Mouse (Mus musculus) limb, embryonic 14.5 days (tissue): ENCODE data around the gene 2410137M14Rik. TPM values are rescaled to one million over a fixed set of nuclear protein-coding genes. Genes with fewer than 3 reads are reported as not detected.

Experiments used
- ATAC-seq: fragments of 200-750 bp; cut with Nextera tagmentation; 2 replicates; pipeline ENCODE4 v1.8.0; 2017; ENCODE audit warnings: low read depth, moderate number of reproducible peaks, moderate TSS enrichment; ENCODE audit not compliant: low FRiP score
- DNase-seq: peaks from one replicate; pipeline ENCODE4 v3.0.0-alpha.2; 2015; ENCODE audit warnings: low spot score
- H3K27ac ChIP-seq: fragments of 300-500 bp; sonication (generic); replicated peaks from 2 replicates; pipeline ENCODE4 v1.5.1; 2014; ENCODE audit warnings: low read depth, mild to moderate bottlenecking, low read length, moderate library complexity, mixed read lengths
- H3K27me3 ChIP-seq: fragments of 300-500 bp; sonication (generic); 2 replicates; pipeline ENCODE4 v1.6.1; 2014; ENCODE audit warnings: low read length, mixed read lengths; ENCODE audit not compliant: control insufficient read depth, insufficient read depth
- H3K36me3 ChIP-seq: fragments of 300-500 bp; sonication (generic); 2 replicates; pipeline ENCODE4 v1.6.1; 2014; ENCODE audit warnings: mild to moderate bottlenecking, low read length, moderate library complexity, mixed read lengths; ENCODE audit not compliant: control insufficient read depth, insufficient read depth
- H3K4me1 ChIP-seq: fragments of 300-500 bp; sonication (generic); 2 replicates; pipeline ENCODE4 v1.6.1; 2014; ENCODE audit warnings: antibody characterized with exemption, low read length, mixed read lengths; ENCODE audit not compliant: control insufficient read depth, insufficient read depth
- H3K4me2 ChIP-seq: fragments of 300-500 bp; sonication (generic); replicated peaks from 2 replicates; pipeline ENCODE4 v1.6.1; 2014; ENCODE audit warnings: low read depth, mild to moderate bottlenecking, low read length, moderate library complexity; ENCODE audit not compliant: severe bottlenecking
- H3K4me3 ChIP-seq: fragments of 300-500 bp; sonication (generic); replicated peaks from 2 replicates; pipeline ENCODE4 v1.5.1; 2014; ENCODE audit warnings: low read length
- H3K9ac ChIP-seq: fragments of 300-500 bp; sonication (generic); 2 replicates; pipeline ENCODE4 v1.6.1; 2014; ENCODE audit warnings: mild to moderate bottlenecking, low read depth, low read length, moderate library complexity; ENCODE audit not compliant: severe bottlenecking
- H3K9me3 ChIP-seq: fragments of 300-500 bp; sonication (generic); 2 replicates; pipeline ENCODE4 v1.6.1; 2016; ENCODE audit warnings: low read length; ENCODE audit not compliant: control insufficient read depth
- POLR2A ChIP-seq: fragments of 200-500 bp; IDR thresholded peaks from 2 replicates; pipeline ENCODE4 v1.8.0; 2012; ENCODE audit warnings: inconsistent platforms, mild to moderate bottlenecking, moderate library complexity, borderline replicate concordance; ENCODE audit not compliant: insufficient read depth, insufficient read length; ENCODE audit errors: extremely low read depth
- WGBS: fragments of 180-500 bp; shearing (Covaris S2); extraction: QIAGEN DNeasy Blood & Tissue Kit; methylation state at CpG from one replicate; pipeline ENCODE4 v1.1.7; 2014; 5-methylcytosine and 5-hydroxymethylcytosine counted together
- polyA plus RNA-seq, 2 experiments: library from polyadenylated mRNA; depleted of rRNA in 1 of 2; stranded (reverse) in 1 of 2; unstranded in 1 of 2; fragments of >200 nt; fragmentation: Nextera tagmentation in 1 of 2; extraction: Ambion mirVana in 1 of 2; gene quantifications; 2 replicates each; pipeline versions ENCODE4 v1.2.1 to v1.2.3; 2012 to 2014

Gene 2410137M14Rik
- polyA plus RNA-seq, 2 experiments = 0.53 TPM; not detected in 1

DNA sequence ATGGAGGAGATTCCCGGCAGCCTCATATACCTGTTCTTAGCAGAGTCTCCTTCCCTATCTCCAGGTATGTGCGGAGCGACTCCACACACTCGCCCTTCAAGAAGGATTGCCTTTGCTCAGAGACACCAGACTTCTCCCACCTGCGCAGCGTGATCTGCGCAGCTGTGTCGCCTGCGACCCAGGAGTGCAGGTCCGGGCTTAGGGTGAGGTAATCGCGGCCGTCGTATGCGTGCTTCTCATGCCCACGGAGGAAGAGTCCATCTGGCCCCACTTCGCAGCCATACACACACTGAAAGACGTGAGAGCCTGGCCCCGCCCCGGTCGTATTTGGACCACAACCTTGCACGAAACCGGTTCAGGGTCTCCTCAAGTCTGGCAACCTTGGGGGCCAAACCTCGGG, 7.4 kb upstream of the 2410137M14Rik start:
- Histone ChIP-seq H3K9me3 (no peaks in the 10 kb centered on the region), H3K27me3 (peaks cover 22% of the 10 kb centered on the region), H3K4me3 (peak overlapping the region; percentile 10; the same call in 1 of the 2 replicates), H3K36me3 (no peaks in the 10 kb centered on the region), H3K4me1 (no peaks in the 10 kb centered on the region), H3K27ac (no peak overlapping the region), H3K9ac (no peak overlapping the region), H3K4me2 (0 out of 2 replicates have a peak overlapping the region, but pooled peaks have one; percentile 18)
- no peak for TF ChIP-seq POLR2A
- no peak for ATAC-seq
- no peak for DNase-seq
- 5% methylated on average over 24 of the region's 24 CpGs for WGBS

DNA sequence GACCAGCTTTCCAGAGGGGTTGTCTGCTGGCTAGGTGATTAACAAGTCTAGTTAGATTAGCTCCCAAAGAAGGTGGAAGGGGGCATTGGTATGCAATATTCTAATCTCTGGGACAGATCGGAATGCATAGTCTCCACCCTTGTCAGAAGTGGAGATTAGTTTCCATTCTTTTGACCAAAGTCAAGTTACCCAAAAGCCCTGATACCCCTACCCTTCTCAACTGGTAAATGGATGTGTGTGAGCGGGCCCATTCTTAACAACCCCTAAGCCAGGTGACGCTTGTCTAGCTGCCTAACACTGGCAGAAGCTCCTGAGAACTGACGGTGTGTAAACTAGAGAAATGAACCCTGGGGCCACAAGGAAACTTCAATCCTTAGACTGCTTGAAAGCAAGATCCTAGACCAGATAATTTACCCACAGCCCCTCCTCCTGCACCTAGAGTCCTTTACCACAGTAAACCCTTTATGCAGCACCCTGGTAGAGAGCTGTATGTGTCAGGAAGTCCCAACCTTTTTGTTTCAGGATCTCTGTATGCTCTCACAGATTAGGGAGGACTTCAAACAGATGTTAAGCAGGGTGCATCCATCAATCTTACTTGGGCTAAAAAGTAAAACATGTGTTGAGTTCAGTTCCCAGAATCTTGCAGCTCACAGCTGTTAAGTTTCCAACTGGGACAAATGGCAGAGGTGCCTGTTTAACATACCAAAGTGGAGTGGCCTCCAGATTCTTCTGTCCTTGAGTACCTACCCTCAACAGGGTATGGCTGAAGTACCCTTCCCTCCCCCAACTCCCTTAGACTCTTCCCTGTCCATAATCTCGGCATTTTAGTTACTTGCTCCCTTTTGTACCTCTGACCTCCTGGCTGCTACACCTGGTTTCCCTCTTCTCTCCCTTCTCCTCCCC, 1.5 kb upstream of the 2410137M14Rik start:
- no peak overlapping the region for H3K4me2 ChIP-seq
- H3K36me3 ChIP-seq = no peaks in the 10 kb centered on the region
- DNase-seq (peak; percentile 10), ATAC-seq (no peak)
- no peak overlapping the region for H3K27ac ChIP-seq
- no peaks in the 10 kb centered on the region; the same call in 1 of the 2 replicates for H3K4me1 ChIP-seq
- H3K9ac ChIP-seq = no peak overlapping the region
- 29% methylated on average over 5 of the region's 5 CpGs for WGBS
- peaks cover 2% of the 10 kb centered on the region; the same call in 1 of the 2 replicates for H3K27me3 ChIP-seq
- no peaks in the 10 kb centered on the region for H3K9me3 ChIP-seq
- no peak for TF ChIP-seq POLR2A
- no peak overlapping the region for H3K4me3 ChIP-seq

DNA sequence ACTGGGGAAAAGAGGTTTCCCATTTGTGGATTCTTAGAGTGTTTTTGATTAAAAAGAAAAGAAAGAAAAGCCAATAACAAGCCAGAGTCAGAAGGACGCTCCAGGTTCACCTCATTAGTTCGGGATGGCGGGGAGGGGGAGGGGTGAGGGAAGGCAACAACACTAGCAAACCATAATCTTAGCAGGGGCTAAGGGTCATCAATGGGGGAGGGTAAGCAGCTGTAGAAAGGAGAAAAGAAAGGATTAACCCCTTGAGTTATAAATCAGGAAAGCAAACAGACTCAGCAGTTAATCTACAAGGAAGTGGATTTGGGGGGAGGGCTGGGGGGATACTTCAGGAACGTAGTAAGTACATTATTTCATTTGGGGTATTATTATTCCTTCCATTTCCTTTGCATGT, 808 bp upstream of the 2410137M14Rik start:
- H3K27ac ChIP-seq = no peak overlapping the region
- WGBS = 10% methylated on average over 4 of the region's 4 CpGs
- DNase-seq = no peak
- no peak overlapping the region for H3K9ac ChIP-seq
- H3K36me3 ChIP-seq = no peaks in the 10 kb centered on the region
- no peak for ATAC-seq
- no peak overlapping the region for H3K4me3 ChIP-seq
- TF ChIP-seq POLR2A = no peak
- H3K4me2 ChIP-seq = peak overlapping the region; percentile 28
- H3K27me3 ChIP-seq = no peaks in the 10 kb centered on the region
- H3K9me3 ChIP-seq = no peaks in the 10 kb centered on the region
- no peaks in the 10 kb centered on the region; the same call in 1 of the 2 replicates for H3K4me1 ChIP-seq

DNA sequence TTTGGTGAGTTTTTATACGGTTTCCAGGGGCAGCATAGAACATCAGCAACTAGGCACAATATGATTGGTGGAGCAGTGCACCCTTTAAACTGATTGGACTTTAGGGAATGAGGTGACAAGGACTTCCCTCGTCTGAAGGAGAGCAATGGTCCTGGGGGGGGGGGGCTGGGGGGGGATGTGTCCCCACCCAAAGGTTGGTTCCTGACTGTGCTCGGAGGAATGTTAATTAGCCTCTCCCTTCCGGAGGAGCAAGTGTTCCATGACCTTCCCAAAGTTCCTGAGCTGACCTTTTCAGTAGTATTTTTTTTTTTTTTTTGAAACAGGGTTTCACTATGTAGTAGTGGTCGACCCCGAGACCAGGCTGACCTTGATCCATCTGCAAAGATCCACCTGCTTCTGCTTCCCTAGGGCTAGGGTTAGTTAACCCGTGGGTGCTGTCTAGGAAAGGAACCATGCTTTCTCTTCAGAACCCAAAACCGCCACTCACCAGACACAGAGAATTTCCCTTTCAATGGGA, 7.7 kb downstream of the 2410137M14Rik start:
- no peaks in the 10 kb centered on the region for H3K36me3 ChIP-seq
- no peak for ATAC-seq
- no peaks in the 10 kb centered on the region for H3K9me3 ChIP-seq
- no peak overlapping the region for H3K9ac ChIP-seq
- DNase-seq = no peak
- no peak for TF ChIP-seq POLR2A
- no peaks in the 10 kb centered on the region for H3K27me3 ChIP-seq
- no peak overlapping the region for H3K27ac ChIP-seq
- H3K4me1 ChIP-seq = no peaks in the 10 kb centered on the region
- WGBS = 65% methylated on average over 8 of the region's 8 CpGs
- H3K4me2 ChIP-seq = no peak overlapping the region
- H3K4me3 ChIP-seq = no peak overlapping the region

DNA sequence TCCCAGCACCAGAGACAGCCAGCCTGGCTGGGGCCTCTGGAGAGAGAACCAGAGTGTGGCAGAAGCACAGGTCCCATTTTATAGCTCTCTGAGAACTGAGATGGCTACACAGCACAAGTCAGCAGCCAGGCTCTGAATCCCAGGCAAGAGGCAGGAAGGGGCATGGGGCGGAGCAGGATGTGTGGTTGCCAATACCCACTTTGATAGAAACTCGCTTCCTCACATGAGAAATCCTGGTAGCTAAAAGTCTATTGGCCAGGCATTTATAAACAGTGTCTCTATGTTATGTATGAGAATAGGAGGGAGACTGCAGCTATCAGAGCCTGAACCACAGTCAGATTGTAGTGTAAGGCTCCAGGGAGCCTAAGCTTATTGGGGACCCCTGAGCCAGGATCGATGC, 8.2 kb downstream of the 2410137M14Rik start:
- no peak overlapping the region for H3K4me2 ChIP-seq
- DNase-seq = no peak
- H3K4me1 ChIP-seq = no peaks in the 10 kb centered on the region
- no peaks in the 10 kb centered on the region for H3K36me3 ChIP-seq
- no peak for ATAC-seq
- no peak overlapping the region for H3K27ac ChIP-seq
- no peak overlapping the region for H3K4me3 ChIP-seq
- WGBS = 80% methylated on average over 3 of the region's 3 CpGs
- TF ChIP-seq POLR2A = no peak
- H3K9me3 ChIP-seq = no peaks in the 10 kb centered on the region
- no peaks in the 10 kb centered on the region for H3K27me3 ChIP-seq
- no peak overlapping the region for H3K9ac ChIP-seq
